Mouse (Mus musculus) CD4-positive naive resting alpha-beta T cell, adult 57 days (primary cell): ENCODE measurements around the gene Banf1. TPM values are rescaled to one million over a fixed set of nuclear protein-coding genes. Genes with fewer than 3 reads are reported as not detected.

Experiments
- total RNA-seq: library from RNA; stranded (reverse); gene quantifications from one replicate; pipeline ENCODE4 v1.2.4, GENCODE M21; 2023

Gene Banf1
- total RNA-seq: 106 TPM

GRCm38 (mm10) chr19:5367053-5367359 lies at the start of gene Banf1:
Gene Banf1 (minus strand): TSS chr19:5367168.

DNA sequence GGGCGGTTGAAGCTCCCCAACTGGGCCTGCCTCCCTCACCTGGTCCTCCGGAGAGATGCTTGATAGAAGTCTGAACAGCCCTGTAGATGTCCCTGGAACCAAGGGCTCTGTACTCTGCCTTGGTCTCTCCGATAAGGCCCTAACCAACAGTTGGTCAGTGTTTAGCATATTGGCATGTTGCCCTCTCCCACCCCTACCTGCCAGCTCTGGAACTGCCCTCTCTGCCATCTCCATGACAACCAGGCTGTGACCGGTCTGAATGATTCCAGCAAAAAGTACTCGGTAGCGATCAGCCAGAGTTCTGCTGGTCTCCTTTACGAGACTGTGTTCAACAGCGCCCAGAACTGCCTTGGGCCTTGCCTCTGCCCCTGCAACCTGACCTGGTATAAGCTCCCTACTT lies 35.3 kb upstream of the Banf1 start, which contains the start of gene Tsga10ip:
Gene Tsga10ip (minus strand): TSS at position 234 of the 400 bp plus-strand sequence.

DNA sequence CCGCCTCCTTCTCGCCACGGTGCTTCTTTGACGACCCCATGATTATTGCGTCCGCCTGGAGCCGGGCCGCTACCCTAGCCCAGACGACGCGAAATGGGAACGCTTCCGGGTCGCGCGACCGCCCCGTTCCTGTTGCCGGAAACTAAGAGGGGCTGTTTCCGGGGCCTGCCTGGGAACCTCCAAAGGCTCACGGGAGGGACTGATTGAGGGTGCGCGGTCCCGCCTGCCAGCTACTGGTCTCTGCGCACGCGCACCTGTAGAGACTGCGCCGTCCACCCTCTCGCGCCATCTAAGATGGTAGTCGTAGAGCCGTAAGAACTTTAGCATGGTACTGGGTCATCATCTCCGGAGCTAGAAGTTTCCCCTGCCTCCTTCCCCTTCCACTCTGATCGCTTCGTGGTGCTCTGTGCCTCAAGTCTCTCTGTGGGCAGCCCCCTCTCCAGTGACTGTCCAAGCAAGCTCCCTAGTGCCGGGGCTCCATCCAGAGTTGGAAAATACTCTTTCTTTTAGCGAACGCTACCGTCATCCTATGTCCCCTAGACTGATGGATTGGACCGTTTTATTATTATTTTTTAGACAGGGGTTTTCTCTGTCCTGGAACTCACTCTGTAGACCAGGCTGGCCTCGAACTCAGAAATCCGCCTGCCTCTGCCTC lies 21.7 kb upstream of the Banf1 start, which contains the start of gene Sart1:
Gene Sart1 (minus strand): TSS at position 116 of the 655 bp plus-strand sequence.

GRCm38 (mm10) chr19:5366175-5367052 lies 554 bp downstream of the Banf1 start, which contains the start of gene Eif1ad:
Gene Eif1ad (plus strand): TSS chr19:5366741.

DNA sequence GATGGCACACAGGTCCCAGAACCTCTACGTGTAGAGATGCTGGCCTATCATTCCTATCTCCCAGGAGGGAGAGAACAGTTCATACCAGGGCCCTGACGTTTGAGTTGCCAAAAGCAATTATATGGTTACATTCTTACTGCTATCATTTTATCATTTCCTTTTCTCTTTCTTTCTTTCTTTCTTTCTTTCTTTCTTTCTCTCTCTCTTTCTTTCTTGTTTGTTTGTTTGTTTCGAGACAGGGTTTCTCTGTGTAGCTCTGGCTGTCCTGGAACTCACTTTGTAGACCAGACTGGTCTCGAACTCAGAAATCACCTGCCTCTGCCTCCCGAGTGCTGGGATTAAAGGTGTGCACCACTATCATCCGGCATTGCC lies 17.5 kb downstream of the Banf1 start, which contains the start of gene Cst6:
Gene Cst6 (minus strand): TSS at position 73 of the 372 bp plus-strand sequence.

DNA sequence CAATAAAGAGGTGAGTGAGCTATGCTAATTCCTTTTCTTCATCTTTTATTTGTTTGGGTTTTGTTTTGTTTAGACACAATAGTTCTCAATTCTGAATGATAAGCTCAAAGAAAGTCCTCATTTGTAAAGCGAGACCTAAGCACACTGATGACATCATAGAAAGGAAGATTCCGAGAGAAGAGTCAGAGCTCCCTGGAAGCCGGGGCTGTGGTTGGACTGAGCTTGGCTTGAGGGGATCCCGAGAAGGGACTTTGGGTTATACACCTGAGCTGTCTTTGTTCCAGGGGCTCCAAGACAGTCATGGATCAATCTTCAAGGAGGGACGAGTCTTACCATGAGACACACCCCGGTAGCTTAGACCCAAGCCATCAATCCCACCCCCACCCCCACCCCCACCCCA lies 31.5 kb downstream of the Banf1 start, which contains the start of gene Catsper1:
Gene Catsper1 (plus strand): TSS at position 301 of the 400 bp plus-strand sequence.

Other genes with a start within 250 kb of the Banf1 start
- gene Klc2, start 248.6 kb downstream of the Banf1 start, total RNA-seq: 26.6 TPM
- gene Pacs1, start 94.0 kb downstream of the Banf1 start, total RNA-seq: 132 TPM
- 247 TPM for gene Sf3b2, start 71.7 kb downstream of the Banf1 start, total RNA-seq
- gene Gal3st3, start 68.8 kb downstream of the Banf1 start, total RNA-seq: not detected
- gene Catsper1, start 31.4 kb downstream of the Banf1 start, total RNA-seq: not detected
- not detected for gene Cst6, start 17.6 kb downstream of the Banf1 start, total RNA-seq
- 41.9 TPM for gene Eif1ad, start 427 bp downstream of the Banf1 start, total RNA-seq
- gene Sart1, start 21.5 kb upstream of the Banf1 start, total RNA-seq: 200 TPM
- 1.4 TPM for gene Tsga10ip, start 35.4 kb upstream of the Banf1 start, total RNA-seq
- 174 TPM for gene Drap1, start 57.8 kb upstream of the Banf1 start, total RNA-seq
- 61.4 TPM for gene AI837181, start 58.0 kb upstream of the Banf1 start, total RNA-seq
- gene Fosl1, start 80.4 kb upstream of the Banf1 start, total RNA-seq: 0.71 TPM
- gene Ccdc85b, start 90.7 kb upstream of the Banf1 start, total RNA-seq: 7.5 TPM
- 76.3 TPM for gene Fibp, start 93.4 kb upstream of the Banf1 start, total RNA-seq
- 54.6 TPM for gene Ctsw, start 101.3 kb upstream of the Banf1 start, total RNA-seq
- gene Efemp2, start 106.8 kb upstream of the Banf1 start, total RNA-seq: 1.6 TPM
- 47.9 TPM for gene Mus81, start 121.2 kb upstream of the Banf1 start, total RNA-seq
- 1,409 TPM for gene Cfl1, start 123.3 kb upstream of the Banf1 start, total RNA-seq
- gene 1700020D05Rik, start 136.6 kb upstream of the Banf1 start, total RNA-seq: 1.4 TPM
- gene Snx32, start 143.4 kb upstream of the Banf1 start, total RNA-seq: 6.6 TPM
- gene Ovol1, start 193.5 kb upstream of the Banf1 start, total RNA-seq: not detected
- gene Ap5b1, start 200.9 kb upstream of the Banf1 start, total RNA-seq: 24.4 TPM
- 97.8 TPM for gene Rnaseh2c, start 234.7 kb upstream of the Banf1 start, total RNA-seq
- gene Kat5, start 243.1 kb upstream of the Banf1 start, total RNA-seq: 120 TPM